Mouse (Mus musculus) ovary, postnatal 36 days (tissue): ENCODE measurements around the gene Fam186b.

Experiments
- DNase-seq: peaks from one replicate; pipeline ENCODE4 v3.0.0; 2022; ENCODE audit warnings: low spot score, mixed read lengths

The Fam186b gene

GRCm38 (mm10) chr15:99320168-99320674 lies 24.5 kb upstream of the Fam186b start:
- no peak for DNase-seq

GRCm38 (mm10) chr15:99319411-99319871 lies 23.8 kb upstream of the Fam186b start:
- no peak for DNase-seq

DNA sequence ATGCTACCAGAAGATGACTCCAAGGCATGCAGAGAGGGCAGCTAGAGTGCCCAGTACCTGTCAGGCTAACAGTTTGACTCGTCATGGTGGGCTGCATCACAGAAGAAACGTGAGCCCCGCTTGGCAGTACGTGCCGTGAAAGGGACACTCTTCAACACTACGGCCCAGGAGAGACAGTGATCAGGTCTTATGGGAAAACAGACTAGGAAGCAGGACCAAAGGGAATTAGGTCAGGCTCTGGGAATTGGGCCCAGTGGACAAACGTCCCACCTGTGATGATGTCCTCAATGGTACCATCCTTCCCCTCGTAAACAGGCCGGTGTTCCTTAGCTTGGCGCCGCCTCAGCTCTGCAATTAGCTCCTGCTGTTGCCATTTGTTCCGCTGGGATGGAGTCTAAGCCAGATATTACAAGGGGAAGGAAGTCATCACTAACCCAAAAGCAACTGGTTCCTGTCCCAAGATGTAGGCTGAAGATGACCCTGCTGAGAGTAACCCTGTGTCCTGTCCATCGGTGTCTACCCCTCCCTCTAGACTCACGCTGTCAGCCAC lies 23.2 kb upstream of the Fam186b start:
- DNase-seq: no peak

- no peak for DNase-seq
Observed at GRCm38 (mm10) chr15:99318071-99318470, 22.4 kb upstream of the Fam186b start.

DNA sequence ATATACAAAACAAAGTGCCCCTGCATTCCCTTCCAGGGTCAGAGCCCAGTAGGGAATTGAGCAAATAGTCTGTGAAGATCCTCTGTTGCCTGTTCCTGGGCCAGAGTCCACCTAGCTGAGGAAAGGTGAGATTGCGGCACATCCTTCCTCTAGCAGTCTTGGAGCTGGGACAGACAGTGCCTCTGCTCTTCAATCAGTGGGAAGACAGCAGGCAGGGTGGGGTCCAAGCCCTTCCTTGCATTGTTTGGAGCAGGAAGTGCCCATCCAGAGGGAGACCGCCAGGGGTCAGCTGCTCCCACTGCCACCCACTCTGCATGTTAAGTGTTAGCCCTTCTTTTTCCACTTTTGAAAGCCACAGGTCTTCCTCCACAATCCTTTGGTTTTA lies 21.6 kb upstream of the Fam186b start:
- DNase-seq: no peak

DNA sequence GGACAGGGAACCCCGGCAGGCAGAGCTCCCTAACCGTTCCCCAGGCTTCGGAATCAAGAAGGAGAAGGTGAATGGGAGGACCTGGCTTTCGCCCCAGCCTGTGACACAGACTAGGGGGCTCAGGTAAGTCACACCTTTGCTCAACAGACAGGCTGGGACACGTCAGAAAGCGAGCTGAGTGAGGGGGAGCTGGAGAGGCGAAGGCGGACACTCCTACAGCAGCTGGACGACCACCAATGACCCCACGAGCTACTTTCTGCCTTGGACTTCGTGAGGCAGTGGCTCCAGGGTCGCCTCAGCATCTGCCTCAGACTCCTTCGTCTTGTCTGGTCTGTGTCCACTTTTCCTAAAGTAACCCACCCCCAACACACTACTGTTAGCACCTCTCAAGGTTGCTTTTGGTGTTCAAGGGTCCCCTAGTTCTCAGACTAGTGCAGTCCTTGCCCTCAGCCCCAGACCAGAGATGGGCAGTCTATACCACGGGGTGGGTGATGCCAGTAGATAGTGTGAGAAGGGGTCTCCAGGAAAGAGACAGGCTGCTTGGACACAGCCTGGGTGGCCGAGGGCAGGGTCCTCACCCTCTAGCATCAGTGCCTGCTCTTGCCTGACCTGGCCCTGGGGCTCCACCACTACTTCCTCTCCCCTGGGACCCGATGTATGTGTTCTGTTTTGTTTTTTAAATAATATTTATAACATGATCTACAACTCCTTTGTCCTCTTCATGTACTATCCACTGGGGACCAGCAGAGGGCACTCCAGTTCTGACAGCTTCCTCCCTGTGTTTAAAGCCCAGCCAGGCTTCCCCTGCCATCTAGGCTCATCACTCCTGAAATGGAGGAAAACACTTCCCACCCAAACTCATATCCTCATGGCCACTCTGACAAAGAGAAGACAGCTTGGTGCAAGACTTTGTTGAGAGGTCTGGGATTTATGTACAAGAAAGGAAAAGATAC lies 20.9 kb upstream of the Fam186b start:
- DNase-seq: peak; percentile 62

GRCm38 (mm10) chr15:99314891-99315290 lies 19.2 kb upstream of the Fam186b start:
- DNase-seq: no peak

DNA sequence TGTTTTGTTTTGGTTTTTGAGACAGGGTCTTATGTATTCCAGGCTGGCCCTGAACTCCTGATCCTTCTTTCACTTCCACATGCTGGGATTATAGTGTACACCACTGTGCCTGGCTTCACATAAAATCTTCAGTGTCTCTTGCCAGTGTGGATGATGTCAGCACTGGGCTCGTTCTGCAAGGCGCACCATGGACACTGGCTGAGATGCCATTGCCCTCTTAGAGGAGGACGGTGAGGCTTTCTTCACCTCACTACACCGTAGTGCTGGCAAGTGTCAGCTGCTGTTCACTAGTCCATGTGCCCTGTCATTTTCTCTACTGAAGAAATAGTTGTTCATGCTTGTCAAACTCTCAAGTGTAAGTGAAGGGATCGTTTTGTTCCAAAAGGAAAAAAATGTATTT lies 14.9 kb upstream of the Fam186b start:
- DNase-seq: no peak

GRCm38 (mm10) chr15:99309549-99309948 lies 13.9 kb upstream of the Fam186b start:
- DNase-seq: no peak

DNA sequence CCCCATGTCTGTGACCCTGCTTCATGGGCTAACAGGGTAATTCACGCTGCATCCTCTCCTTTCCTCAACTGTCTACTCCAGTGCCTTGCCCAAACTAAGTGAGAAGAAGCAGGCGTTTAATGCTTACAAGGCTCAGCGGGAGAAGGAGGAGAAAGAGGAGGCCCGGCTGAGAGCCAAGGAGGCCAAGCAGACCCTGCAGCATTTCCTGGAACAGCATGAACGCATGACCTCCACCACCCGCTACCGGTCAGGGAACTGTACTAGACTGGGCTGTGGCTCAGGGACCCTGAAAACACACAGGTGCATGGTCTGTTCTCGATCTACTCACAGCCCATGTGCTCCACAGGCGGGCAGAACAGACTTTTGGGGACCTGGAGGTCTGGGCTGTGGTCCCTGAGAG lies 11.8 kb upstream of the Fam186b start:
- DNase-seq: no peak

DNA sequence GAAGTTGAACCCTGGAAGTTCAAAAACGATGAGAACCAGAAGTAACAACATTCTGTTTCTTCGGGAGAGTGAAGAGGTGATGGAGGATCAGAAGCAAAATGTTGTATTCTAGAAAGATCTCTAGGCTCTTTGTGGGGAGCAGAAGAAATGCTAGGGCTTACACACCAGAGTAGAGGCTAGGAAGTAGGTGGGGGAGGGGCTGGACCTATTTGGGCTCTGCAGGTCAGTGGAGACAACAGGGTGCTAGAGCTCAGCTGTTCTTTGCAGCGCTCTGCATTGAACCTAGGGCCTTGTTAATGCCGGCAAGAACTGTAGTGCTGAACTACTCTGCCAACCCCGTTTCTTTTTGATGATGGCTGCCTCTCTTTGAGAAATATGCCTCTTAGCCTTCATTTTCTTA lies 525 bp upstream of the Fam186b start:
- DNase-seq: no peak

DNA sequence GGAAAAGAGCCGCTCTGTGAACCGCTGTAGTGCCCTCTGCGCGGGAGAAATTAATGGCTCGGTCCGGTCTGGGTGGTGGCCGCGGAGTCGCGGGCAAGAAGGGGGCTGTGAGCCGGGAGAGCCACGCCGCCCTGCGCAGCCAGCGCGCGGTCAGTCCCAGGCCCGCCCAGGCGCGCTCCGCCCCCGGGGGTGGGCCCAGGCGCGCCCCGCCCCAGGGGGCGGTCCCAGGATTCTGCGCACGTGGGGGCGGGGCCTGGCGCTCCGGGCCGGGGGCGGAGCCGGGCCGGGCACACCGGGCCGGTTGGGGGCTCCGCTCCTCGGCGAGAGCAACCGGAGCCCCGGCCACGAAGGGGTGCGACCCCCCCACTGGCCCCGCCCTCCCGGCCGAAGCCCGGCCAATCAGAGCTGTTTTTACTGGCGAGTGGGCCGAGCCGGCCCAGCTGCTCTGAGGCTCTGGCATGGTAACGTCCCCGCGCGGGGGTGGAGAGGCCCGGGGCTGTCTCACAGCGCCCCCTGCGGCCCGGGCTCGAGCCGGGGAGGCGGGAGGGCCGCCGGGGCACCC lies 794 bp downstream of the Fam186b start, which contains the start of gene Prpf40b:
Prpf40b (plus strand) TSS at position 275 of the 562 bp plus-strand sequence.
- DNase-seq: peak; percentile 97

DNA sequence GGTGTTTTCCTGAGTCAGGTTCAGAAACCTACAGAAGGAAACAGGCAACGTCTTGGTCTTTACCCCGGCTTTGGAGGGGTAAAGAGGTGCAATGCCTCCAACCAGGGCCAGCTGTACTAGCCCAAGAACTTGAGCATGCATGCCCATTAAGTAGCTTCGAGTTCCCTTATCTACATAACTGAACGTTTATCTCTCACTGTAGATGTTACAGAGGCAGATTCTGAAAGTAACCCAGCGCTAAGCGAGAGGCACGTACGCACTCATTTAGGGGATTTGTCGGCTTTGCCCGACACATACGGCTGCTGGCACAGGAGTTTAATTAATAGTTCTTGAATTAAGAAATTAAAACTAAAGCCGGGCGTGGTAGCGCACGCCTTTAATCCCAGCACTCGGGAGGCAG lies 1.4 kb downstream of the Fam186b start:
- no peak for DNase-seq

GRCm38 (mm10) chr15:99290586-99290985 lies 5.1 kb downstream of the Fam186b start:
- DNase-seq: no peak

GRCm38 (mm10) chr15:99285189-99285535 lies 10.5 kb downstream of the Fam186b start:
- no peak for DNase-seq

- DNase-seq: no peak
Observed at GRCm38 (mm10) chr15:99284527-99285188, 11.0 kb downstream of the Fam186b start.

- DNase-seq: no peak
Observed at GRCm38 (mm10) chr15:99283456-99283855, 12.2 kb downstream of the Fam186b start.

GRCm38 (mm10) chr15:99278271-99278670 lies 17.4 kb downstream of the Fam186b start:
- no peak for DNase-seq

- no peak for DNase-seq
Observed at GRCm38 (mm10) chr15:99276095-99276494, 19.6 kb downstream of the Fam186b start.

GRCm38 (mm10) chr15:99265679-99266078 lies 30.0 kb downstream of the Fam186b start:
- DNase-seq: peak; percentile 49

GRCm38 (mm10) chr15:99264363-99264762 lies 31.3 kb downstream of the Fam186b start:
- DNase-seq: no peak

GRCm38 (mm10) chr15:99262702-99263101 lies 33.0 kb downstream of the Fam186b start:
- DNase-seq: no peak
